Mouse (Mus musculus): ENCODE measurements around the gene Dbf4. TPM values are rescaled to one million over a fixed set of nuclear protein-coding genes. Genes with fewer than 3 reads are reported as not detected.
A peak's percentile ranks its signal among the peaks of the same experiment; 100 is the strongest.

The Dbf4 gene
- total RNA-seq (2014; fragmentation: Nextera tagmentation) (141 and 174 TPM in 2 replicates), total RNA-seq (2017) (121 and 139 TPM in 2 replicates), polyA plus RNA-seq (2012) (32.6 and 36.0 TPM in 2 replicates)

DNA sequence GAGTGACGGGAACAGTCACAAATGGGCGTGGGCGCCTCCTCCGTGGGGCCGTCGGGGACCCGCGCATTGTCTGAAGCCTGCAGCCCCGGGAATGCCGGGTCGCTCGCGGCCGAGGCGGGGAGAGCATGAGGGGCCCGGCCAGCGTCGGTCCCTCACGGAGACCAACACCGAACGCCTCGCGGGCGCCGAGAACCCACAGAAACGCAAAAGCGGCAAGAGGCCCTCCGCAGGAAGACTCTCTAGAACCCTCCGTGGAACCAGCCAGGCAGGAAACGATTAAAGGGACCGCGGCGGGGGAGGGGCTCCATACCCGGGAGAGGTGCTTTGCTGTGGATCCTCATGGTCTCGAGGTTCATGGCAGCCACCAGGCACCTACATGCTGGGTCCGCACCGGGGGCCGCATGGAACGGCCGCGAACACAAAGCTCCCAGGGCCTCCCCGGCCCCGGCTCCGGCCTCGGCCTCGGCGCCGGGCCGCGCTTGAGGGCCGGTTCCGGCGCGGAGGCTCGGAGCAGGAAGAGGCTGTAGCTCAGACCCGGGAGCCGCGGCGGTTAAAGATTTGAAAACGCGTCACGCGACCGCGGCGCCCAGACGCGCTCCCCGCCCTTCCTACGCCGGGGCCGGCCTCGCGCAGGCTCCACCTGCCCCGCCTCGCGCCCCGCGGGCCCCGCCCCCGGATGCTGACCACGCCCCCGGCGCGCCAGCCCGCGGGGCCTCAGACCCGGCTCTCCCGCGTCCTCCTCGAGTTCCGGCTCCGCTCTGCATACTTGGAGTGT is at the start of gene Dbf4, which contains the start of gene Slc25a40:
Gene Dbf4, minus strand, starts transcription at position 560 of the 775 bp plus-strand sequence.
Gene Slc25a40, plus strand, starts transcription at position 694 of the 775 bp plus-strand sequence.
- Histone ChIP-seq H3K4me3 (ENCODE audit: low read depth, low read length) (peak within 1 kb of the TSS; percentile 90), H3K36me3 (replicated peaks) (peaks cover 37% of the 10 kb centered on the region), H3K27me3 (ENCODE audit: insufficient read depth, low read length) (no peaks in the 10 kb centered on the region), H3K9me3 (replicated peaks) (no peaks in the 10 kb centered on the region), H3K4me1 (ENCODE audit: insufficient read depth, low read depth, low read length) (peaks cover 19% of the 10 kb centered on the region)
- TF ChIP-seq GATA2 (IDR thresholded peaks at IDR 0.05; ENCODE audit: borderline replicate concordance, low read depth, low read length) (no peak), POLR2AphosphoS5 (IDR thresholded peaks at IDR 0.05; ENCODE audit: insufficient replicate concordance, low read depth, low read length) (no peak), TAL1 (conservative IDR thresholded peaks at IDR 0.05; ENCODE audit: low read depth, low read length) (no peak)
- ATAC-seq (ENCODE audit: extremely low read depth, insufficient number of reproducible peaks, low FRiP score, poor library complexity, severe bottlenecking), result peak; percentile 84
- peak; percentile 86 for DNase-seq (ENCODE audit: low spot score)

DNA sequence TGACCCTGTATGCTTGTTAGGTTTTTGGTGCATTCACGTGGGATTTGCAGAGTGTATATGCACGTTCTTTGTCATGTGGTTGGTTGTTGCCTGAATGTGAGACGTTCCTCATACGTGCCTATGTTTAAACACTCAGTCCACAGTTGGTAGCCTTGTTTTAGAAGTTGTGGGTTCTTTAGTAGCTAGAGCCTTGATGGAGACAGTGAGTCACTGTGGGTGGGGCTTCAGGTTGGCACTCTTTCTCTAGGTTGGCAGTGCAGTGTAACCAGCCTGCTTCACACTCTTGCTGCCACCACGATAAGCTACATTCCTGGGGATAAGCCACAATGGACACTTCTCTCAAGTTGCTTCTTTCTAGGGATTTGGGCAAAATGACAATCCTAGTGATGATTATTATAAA is 34.0 kb upstream of the Dbf4 start:
- H3K36me3 ChIP-seq (replicated peaks), result peaks cover 38% of the 10 kb centered on the region
- DNase-seq (ENCODE audit: low spot score), result no peak
- no peaks in the 10 kb centered on the region for H3K27me3 ChIP-seq (ENCODE audit: insufficient read depth, low read length)
- H3K4me1 ChIP-seq (ENCODE audit: insufficient read depth, low read depth, low read length), result no peaks in the 10 kb centered on the region
- ATAC-seq (ENCODE audit: extremely low read depth, insufficient number of reproducible peaks, low FRiP score, poor library complexity, severe bottlenecking), result no peak
- no peaks in the 10 kb centered on the region for H3K9me3 ChIP-seq (replicated peaks)
- TF ChIP-seq GATA2 (IDR thresholded peaks at IDR 0.05; ENCODE audit: borderline replicate concordance, low read depth, low read length), result no peak
- TF ChIP-seq CTCF (IDR thresholded peaks at IDR 0.05; ENCODE audit: low read depth, low read length), result no peak
- TF ChIP-seq GATA1 (IDR thresholded peaks at IDR 0.05; ENCODE audit: borderline replicate concordance, low read length), result no peak
- no peak for TF ChIP-seq POLR2AphosphoS5 (IDR thresholded peaks at IDR 0.05; ENCODE audit: insufficient replicate concordance, low read depth, low read length)
- no peak for TF ChIP-seq TAL1 (conservative IDR thresholded peaks at IDR 0.05; ENCODE audit: low read depth, low read length)
- H3K4me3 ChIP-seq (ENCODE audit: low read depth, low read length), result no peak overlapping the region

DNA sequence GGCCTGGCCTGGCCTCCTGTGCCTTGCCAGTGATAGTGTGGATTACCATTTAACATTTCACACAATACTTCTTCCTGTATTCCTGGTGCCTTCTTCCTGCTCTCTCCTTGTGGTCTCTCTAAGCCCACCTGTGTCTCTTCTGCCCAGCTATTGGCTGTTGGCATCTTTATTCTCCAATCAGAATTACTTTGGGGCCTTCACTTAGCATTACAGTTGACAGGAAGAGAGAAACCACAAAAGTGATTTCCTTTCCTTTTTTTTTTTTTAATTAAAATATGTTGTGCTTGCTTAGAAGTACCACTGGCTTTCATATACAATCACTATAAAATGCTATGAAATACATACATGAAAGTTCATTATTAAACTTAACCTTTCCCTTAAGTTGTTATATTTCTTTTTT is 33.0 kb upstream of the Dbf4 start:
- Histone ChIP-seq H3K4me3 (ENCODE audit: low read depth, low read length) (no peak overlapping the region), H3K27me3 (ENCODE audit: insufficient read depth, low read length) (no peaks in the 10 kb centered on the region), H3K4me1 (ENCODE audit: insufficient read depth, low read depth, low read length) (no peaks in the 10 kb centered on the region), H3K9me3 (replicated peaks) (no peaks in the 10 kb centered on the region), H3K36me3 (replicated peaks) (peaks cover 39% of the 10 kb centered on the region)
- no peak for TF ChIP-seq TAL1 (conservative IDR thresholded peaks at IDR 0.05; ENCODE audit: low read depth, low read length)
- DNase-seq (ENCODE audit: low spot score) (no peak), ATAC-seq (ENCODE audit: extremely low read depth, insufficient number of reproducible peaks, low FRiP score, poor library complexity, severe bottlenecking) (no peak)

DNA sequence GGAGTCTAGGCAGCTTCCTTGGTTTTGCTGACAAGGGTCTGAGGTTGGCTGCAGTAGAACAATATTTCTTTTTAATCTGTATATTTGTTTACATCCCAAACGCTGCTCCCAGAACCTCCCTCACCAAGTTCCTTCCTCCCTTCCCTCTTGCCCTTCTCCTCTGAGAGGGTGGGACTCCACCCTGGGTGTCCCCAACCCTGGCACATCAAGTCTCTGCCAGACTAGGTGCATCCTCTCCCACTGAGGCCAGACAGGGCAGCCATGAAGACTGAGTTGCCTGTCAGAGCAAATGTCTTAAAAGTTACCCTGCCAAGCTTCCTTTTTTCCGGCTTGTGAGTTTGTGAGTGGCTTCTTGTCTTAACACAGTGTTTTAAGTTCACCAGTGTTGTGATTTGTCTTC is 16.6 kb upstream of the Dbf4 start:
- ATAC-seq (ENCODE audit: extremely low read depth, insufficient number of reproducible peaks, low FRiP score, poor library complexity, severe bottlenecking) (no peak), DNase-seq (ENCODE audit: low spot score) (no peak)
- Histone ChIP-seq H3K4me1 (ENCODE audit: insufficient read depth, low read depth, low read length) (no peaks in the 10 kb centered on the region), H3K36me3 (replicated peaks) (peaks cover 31% of the 10 kb centered on the region), H3K27me3 (ENCODE audit: insufficient read depth, low read length) (no peaks in the 10 kb centered on the region), H3K9me3 (replicated peaks) (no peaks in the 10 kb centered on the region), H3K4me3 (ENCODE audit: low read depth, low read length) (no peak overlapping the region)
- TF ChIP-seq GATA1 (IDR thresholded peaks at IDR 0.05; ENCODE audit: borderline replicate concordance, low read length) (no peak), POLR2AphosphoS5 (IDR thresholded peaks at IDR 0.05; ENCODE audit: insufficient replicate concordance, low read depth, low read length) (no peak), TAL1 (conservative IDR thresholded peaks at IDR 0.05; ENCODE audit: low read depth, low read length) (no peak), CTCF (IDR thresholded peaks at IDR 0.05; ENCODE audit: low read depth, low read length) (no peak), GATA2 (IDR thresholded peaks at IDR 0.05; ENCODE audit: borderline replicate concordance, low read depth, low read length) (no peak)

DNA sequence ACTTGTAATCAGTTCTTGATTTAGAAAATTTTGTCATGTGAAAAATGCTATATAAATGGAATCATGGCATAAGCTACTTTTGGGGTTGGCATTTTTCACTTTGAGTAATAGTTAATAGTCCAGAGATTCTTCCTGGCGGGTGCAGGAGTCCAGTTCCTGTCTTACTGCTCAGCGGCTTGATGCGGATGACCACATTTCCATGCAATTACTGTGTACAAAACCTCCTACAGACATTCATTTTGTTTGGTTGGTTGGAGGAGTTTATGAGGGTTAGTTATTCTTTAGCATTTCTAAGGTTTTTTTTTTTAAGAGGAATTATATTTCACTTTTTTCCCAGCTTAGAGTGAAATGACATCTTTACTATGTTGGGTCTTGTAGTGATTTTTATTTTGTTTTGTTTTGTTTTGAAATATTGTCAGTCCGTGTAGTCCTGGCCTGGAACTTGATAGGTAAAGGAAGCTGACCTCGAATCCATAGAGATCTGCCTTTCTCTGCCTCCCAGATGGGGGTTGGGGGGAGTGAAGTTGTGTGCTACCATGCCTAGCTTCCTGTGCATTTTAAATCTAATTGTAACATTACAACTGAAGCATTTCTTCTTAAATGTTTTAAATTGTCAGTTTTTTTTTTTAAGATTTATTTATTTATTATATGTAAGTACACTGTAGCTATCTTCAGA is 15.1 kb upstream of the Dbf4 start:
- H3K4me3 ChIP-seq (ENCODE audit: low read depth, low read length), result no peak overlapping the region
- TF ChIP-seq POLR2AphosphoS5 (IDR thresholded peaks at IDR 0.05; ENCODE audit: insufficient replicate concordance, low read depth, low read length), result no peak
- TF ChIP-seq CTCF (IDR thresholded peaks at IDR 0.05; ENCODE audit: low read depth, low read length), result no peak
- no peak for TF ChIP-seq GATA2 (IDR thresholded peaks at IDR 0.05; ENCODE audit: borderline replicate concordance, low read depth, low read length)
- TF ChIP-seq TAL1 (conservative IDR thresholded peaks at IDR 0.05; ENCODE audit: low read depth, low read length), result no peak
- no peak for TF ChIP-seq GATA1 (IDR thresholded peaks at IDR 0.05; ENCODE audit: borderline replicate concordance, low read length)
- no peaks in the 10 kb centered on the region for H3K27me3 ChIP-seq (ENCODE audit: insufficient read depth, low read length)
- H3K36me3 ChIP-seq (replicated peaks), result peaks cover 29% of the 10 kb centered on the region
- DNase-seq (ENCODE audit: low spot score) (no peak), ATAC-seq (ENCODE audit: extremely low read depth, insufficient number of reproducible peaks, low FRiP score, poor library complexity, severe bottlenecking) (no peak)
- no peaks in the 10 kb centered on the region for H3K9me3 ChIP-seq (replicated peaks)
- H3K4me1 ChIP-seq (ENCODE audit: insufficient read depth, low read depth, low read length), result no peaks in the 10 kb centered on the region

DNA sequence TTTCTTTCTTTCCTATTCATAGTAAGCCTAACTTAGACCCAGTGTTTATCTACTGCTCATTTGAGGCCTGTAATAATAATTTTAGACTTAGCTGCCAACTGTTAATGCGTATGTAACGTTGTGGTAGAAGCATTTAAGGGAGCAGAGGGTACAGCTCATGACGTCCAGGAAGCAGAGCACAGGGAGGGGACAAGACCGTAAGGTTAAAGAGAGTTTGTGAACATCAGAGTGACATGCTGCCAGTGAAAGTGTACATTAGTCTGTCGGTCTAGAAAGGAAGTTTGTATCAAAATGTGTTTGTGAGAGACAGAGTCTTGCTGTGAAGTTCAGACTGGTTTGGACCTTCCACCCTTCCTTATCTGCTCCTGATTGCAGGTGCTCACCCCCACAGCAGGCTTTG is 3.4 kb upstream of the Dbf4 start:
- TF ChIP-seq TAL1 (conservative IDR thresholded peaks at IDR 0.05; ENCODE audit: low read depth, low read length) (no peak), GATA2 (IDR thresholded peaks at IDR 0.05; ENCODE audit: borderline replicate concordance, low read depth, low read length) (no peak), CTCF (IDR thresholded peaks at IDR 0.05; ENCODE audit: low read depth, low read length) (no peak), GATA1 (IDR thresholded peaks at IDR 0.05; ENCODE audit: borderline replicate concordance, low read length) (no peak), POLR2AphosphoS5 (IDR thresholded peaks at IDR 0.05; ENCODE audit: insufficient replicate concordance, low read depth, low read length) (no peak)
- no peak for DNase-seq (ENCODE audit: low spot score)
- Histone ChIP-seq H3K9me3 (replicated peaks) (no peaks in the 10 kb centered on the region), H3K4me1 (ENCODE audit: insufficient read depth, low read depth, low read length) (peaks cover 10% of the 10 kb centered on the region), H3K4me3 (ENCODE audit: low read depth, low read length) (no peak overlapping the region), H3K36me3 (replicated peaks) (peaks cover 24% of the 10 kb centered on the region), H3K27me3 (ENCODE audit: insufficient read depth, low read length) (no peaks in the 10 kb centered on the region)
- no peak for ATAC-seq (ENCODE audit: extremely low read depth, insufficient number of reproducible peaks, low FRiP score, poor library complexity, severe bottlenecking)
